In genomic region chr13:70740281-70741240, GRCm38 (mm10) we compare ENCODE assay signal across 15 mouse cellular contexts.
DNase-seq lines count a peak whose midpoint lies in the region; ATAC-seq and TF ChIP-seq lines count a peak whose summit lies in the region.
"Had no signal": no experiment of that assay in that cellular context is flagged by ENCODE, and none has a peak within 500 bp of the region (broad histone marks: within the 10 kb centered on the region; RNA-seq: fewer than 3 reads in every experiment).

No protein-coding gene starts in this region.

- no peak overlapping the region for H3K4me3 ChIP-seq in heart, embryonic 11.5 days (ENCODE audit: low read depth, low read length)
- H3K4me3 ChIP-seq in kidney, postnatal 0 days (replicated peaks; ENCODE audit: low read depth, low read length), result no peak overlapping the region
- no peak overlapping the region for H3K4me3 ChIP-seq in kidney, adult 2 months (ENCODE audit: insufficient read depth, low read depth, low read length)
- H3K4me3 ChIP-seq in embryonic facial prominence, embryonic 11.5 days (ENCODE audit: low read depth, low read length), result no peak overlapping the region
- no peak overlapping the region for H3K4me3 ChIP-seq in limb, embryonic 15.5 days
- H3K4me3 ChIP-seq: forebrain, embryonic 15.5 days; neural tube, embryonic 13.5 days had no signal

- DNase-seq in heart, adult 9 months (ENCODE audit: low spot score in 2 of 2), result no peak
- DNase-seq in kidney, postnatal 0 days (ENCODE audit: low spot score), result peak; percentile 39
- DNase-seq in kidney, adult 2 months, result no peak
- DNase-seq in embryonic facial prominence, embryonic 11.5 days (ENCODE audit: low spot score), result peak; percentile 52
- no peak for DNase-seq in cerebellum, postnatal 10 days
- no peak for DNase-seq in ovary, postnatal 10 days (ENCODE audit: low spot score)
- DNase-seq: adrenal gland, postnatal 10 days; cerebellum, postnatal 14 days; kidney, adult 11 months; retina, postnatal 1 day had no signal

- no peaks in the 10 kb centered on the region for H3K36me3 ChIP-seq in heart, embryonic 11.5 days (ENCODE audit: control insufficient read depth, insufficient read depth, low read length)
- H3K36me3 ChIP-seq in kidney, postnatal 0 days (ENCODE audit: insufficient read depth, low read length), result no peaks in the 10 kb centered on the region
- H3K36me3 ChIP-seq in kidney, adult 2 months (ENCODE audit: control insufficient read depth, insufficient read depth, low read length), result no peaks in the 10 kb centered on the region
- no peaks in the 10 kb centered on the region for H3K36me3 ChIP-seq in embryonic facial prominence, embryonic 11.5 days (replicated peaks; ENCODE audit: control insufficient read depth, insufficient read depth, low read depth, low read length)
- no peaks in the 10 kb centered on the region for H3K36me3 ChIP-seq in limb, embryonic 15.5 days
- H3K36me3 ChIP-seq: forebrain, embryonic 15.5 days; neural tube, embryonic 13.5 days had no signal

- no peak for TF ChIP-seq CTCF in kidney, postnatal 0 days (IDR thresholded peaks at IDR 0.05; ENCODE audit: low read depth)
- no peak for TF ChIP-seq CTCF in kidney, adult 2 months (conservative IDR thresholded peaks at IDR 0.05; ENCODE audit: insufficient read depth, insufficient read length, low read depth, low read length)

- peak; percentile 36; the same call in 1 of the 2 replicates for ATAC-seq in heart, embryonic 11.5 days (replicated peaks; ENCODE audit: insufficient number of reproducible peaks, low FRiP score, low TSS enrichment)
- no peak for ATAC-seq in kidney, postnatal 0 days (replicated peaks; ENCODE audit: low FRiP score, low read depth)
- no peak for ATAC-seq in embryonic facial prominence, embryonic 11.5 days (replicated peaks; ENCODE audit: insufficient number of reproducible peaks, low FRiP score, low TSS enrichment, low read depth)
- peak; percentile 74 for ATAC-seq in limb, embryonic 15.5 days (ENCODE audit: insufficient number of reproducible peaks, low FRiP score, low TSS enrichment, low read depth)
- ATAC-seq: forebrain, embryonic 15.5 days had no signal

- H3K9me3 ChIP-seq in heart, embryonic 11.5 days (replicated peaks; ENCODE audit: control insufficient read depth, low read length), result no peaks in the 10 kb centered on the region
- H3K9me3 ChIP-seq in kidney, postnatal 0 days (replicated peaks; ENCODE audit: low read length), result no peaks in the 10 kb centered on the region
- H3K9me3 ChIP-seq in embryonic facial prominence, embryonic 11.5 days (replicated peaks; ENCODE audit: control insufficient read depth, low read length), result no peaks in the 10 kb centered on the region
- no peaks in the 10 kb centered on the region for H3K9me3 ChIP-seq in limb, embryonic 15.5 days
- H3K9me3 ChIP-seq: forebrain, embryonic 15.5 days; neural tube, embryonic 13.5 days had no signal

- no peak for TF ChIP-seq POLR2A in kidney, adult 2 months (IDR thresholded peaks at IDR 0.05; ENCODE audit: low read depth, low read length)

- peak overlapping the region; percentile 53 for H3K4me2 ChIP-seq in heart, embryonic 11.5 days
- peak overlapping the region; percentile 10; the same call in 1 of the 2 replicates for H3K4me2 ChIP-seq in kidney, postnatal 0 days (ENCODE audit: low read length)
- H3K4me2 ChIP-seq in embryonic facial prominence, embryonic 11.5 days (ENCODE audit: low read depth, low read length), result no peak overlapping the region
- H3K4me2 ChIP-seq in limb, embryonic 15.5 days, result 0 out of 2 replicates have a peak overlapping the region, but pooled peaks have one; percentile 5
- H3K4me2 ChIP-seq: forebrain, embryonic 15.5 days; neural tube, embryonic 13.5 days had no signal

- no peak overlapping the region for H3K9ac ChIP-seq in heart, embryonic 11.5 days (ENCODE audit: low read depth, low read length)
- no peak overlapping the region for H3K9ac ChIP-seq in kidney, postnatal 0 days (ENCODE audit: low read depth, low read length)
- H3K9ac ChIP-seq in embryonic facial prominence, embryonic 11.5 days (replicated peaks; ENCODE audit: low read length), result no peak overlapping the region
- H3K9ac ChIP-seq in limb, embryonic 15.5 days, result no peak overlapping the region
- H3K9ac ChIP-seq: forebrain, embryonic 15.5 days; liver, embryonic 14.5 days; neural tube, embryonic 13.5 days had no signal

- WGBS in heart, embryonic 11.5 days (ENCODE audit: insufficient replicate concordance), result 23% methylated on average over 17 of the region's 17 CpGs
- 31% methylated on average over 17 of the region's 17 CpGs for WGBS in kidney, postnatal 0 days
- WGBS in kidney, adult 2 months, result 60% methylated on average over 17 of the region's 17 CpGs
- 62% methylated on average over 17 of the region's 17 CpGs for WGBS in embryonic facial prominence, embryonic 11.5 days
- WGBS in limb, embryonic 15.5 days, result 21% methylated on average over 17 of the region's 17 CpGs

- peak overlapping the region; percentile 54; the same call in 1 of the 2 replicates for H3K27ac ChIP-seq in heart, embryonic 11.5 days (ENCODE audit: low read depth, low read length)
- H3K27ac ChIP-seq in kidney, postnatal 0 days, result no peak overlapping the region
- H3K27ac ChIP-seq in kidney, adult 2 months (ENCODE audit: insufficient read depth, low read depth, low read length), result no peak overlapping the region
- H3K27ac ChIP-seq in embryonic facial prominence, embryonic 11.5 days (replicated peaks; ENCODE audit: low read depth, low read length), result no peak overlapping the region
- peak overlapping the region; percentile 17; the same call in 1 of the 2 replicates for H3K27ac ChIP-seq in limb, embryonic 15.5 days
- H3K27ac ChIP-seq: forebrain, embryonic 15.5 days; liver, embryonic 14.5 days; neural tube, embryonic 13.5 days had no signal

- H3K27me3 ChIP-seq in heart, embryonic 11.5 days (ENCODE audit: control insufficient read depth, insufficient read depth, low read length), result 0 out of 2 replicates have a peak, but pooled peaks cover 3% of the 10 kb centered on the region
- no peaks in the 10 kb centered on the region for H3K27me3 ChIP-seq in kidney, postnatal 0 days (ENCODE audit: insufficient read depth, low read length)
- H3K27me3 ChIP-seq in kidney, adult 2 months (replicated peaks; ENCODE audit: control insufficient read depth, insufficient read depth, low read length), result no peaks in the 10 kb centered on the region
- H3K27me3 ChIP-seq in embryonic facial prominence, embryonic 11.5 days (ENCODE audit: control insufficient read depth, insufficient read depth, low read length), result no peaks in the 10 kb centered on the region
- no peaks in the 10 kb centered on the region for H3K27me3 ChIP-seq in limb, embryonic 15.5 days
- H3K27me3 ChIP-seq: forebrain, embryonic 15.5 days; neural tube, embryonic 13.5 days had no signal

- peaks cover 5% of the 10 kb centered on the region; the same call in 1 of the 2 replicates for H3K4me1 ChIP-seq in heart, embryonic 11.5 days (ENCODE audit: control insufficient read depth, insufficient read depth, low read length)
- H3K4me1 ChIP-seq in kidney, postnatal 0 days (replicated peaks; ENCODE audit: insufficient read depth, low read length), result no peaks in the 10 kb centered on the region
- H3K4me1 ChIP-seq in kidney, adult 2 months (ENCODE audit: control insufficient read depth, insufficient read depth, low read length), result no peaks in the 10 kb centered on the region
- H3K4me1 ChIP-seq in embryonic facial prominence, embryonic 11.5 days (ENCODE audit: control insufficient read depth, insufficient read depth, low read length), result no peaks in the 10 kb centered on the region; the same call in 1 of the 2 replicates
- H3K4me1 ChIP-seq in limb, embryonic 15.5 days, result peaks cover 26% of the 10 kb centered on the region
- H3K4me1 ChIP-seq: neural tube, embryonic 13.5 days had no signal

Comparison
In these comparisons a context has a peak if more than half of its experiments do, and no peak if none do; other contexts are left out.
1. DNase-seq: peak in kidney, postnatal 0 days (single experiment) and embryonic facial prominence, embryonic 11.5 days (single experiment); none in heart, adult 9 months (0 of 2), kidney, adult 2 months (single experiment), cerebellum, postnatal 10 days (0 of 2) and ovary, postnatal 10 days (single experiment).
2. ATAC-seq: peak in heart, embryonic 11.5 days (single experiment) and limb, embryonic 15.5 days (single experiment); none in kidney, postnatal 0 days (single experiment) and embryonic facial prominence, embryonic 11.5 days (single experiment).
3. H3K27ac ChIP-seq: peak in heart, embryonic 11.5 days (single experiment) and limb, embryonic 15.5 days (single experiment); none in kidney, postnatal 0 days (single experiment), kidney, adult 2 months (single experiment) and embryonic facial prominence, embryonic 11.5 days (single experiment).